Mouse (Mus musculus) skeletal muscle tissue, adult 2 months (tissue): ENCODE results near the gene Lrrc4c.
A peak's percentile ranks its signal among the peaks of the same experiment; 100 is the strongest.

Experiments
- DNase-seq: peaks from one replicate; pipeline ENCODE4 v3.0.0-alpha.2; 2012; ENCODE audit warnings: low read depth, low spot score

Gene Lrrc4c

DNA sequence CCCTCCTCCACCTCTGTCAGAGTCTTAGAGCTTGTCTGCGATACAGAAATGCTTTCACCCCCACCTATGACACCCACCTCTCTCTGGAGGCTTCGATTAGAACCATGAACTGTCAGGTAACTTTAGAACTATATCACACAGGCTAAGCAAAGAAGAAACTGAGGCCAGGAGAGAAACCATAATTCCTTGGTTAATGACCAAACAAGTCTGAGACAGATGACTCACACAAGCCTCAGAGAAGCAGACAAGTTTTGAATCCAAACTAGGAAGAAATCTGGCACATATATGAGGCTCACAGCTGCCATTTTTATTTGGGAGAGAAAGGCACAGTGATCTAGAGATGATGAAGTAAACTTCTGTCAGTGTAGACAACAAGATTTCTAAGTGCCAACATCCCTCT lies 1151.4 kb downstream of the Lrrc4c start:
- no peak for DNase-seq

DNA sequence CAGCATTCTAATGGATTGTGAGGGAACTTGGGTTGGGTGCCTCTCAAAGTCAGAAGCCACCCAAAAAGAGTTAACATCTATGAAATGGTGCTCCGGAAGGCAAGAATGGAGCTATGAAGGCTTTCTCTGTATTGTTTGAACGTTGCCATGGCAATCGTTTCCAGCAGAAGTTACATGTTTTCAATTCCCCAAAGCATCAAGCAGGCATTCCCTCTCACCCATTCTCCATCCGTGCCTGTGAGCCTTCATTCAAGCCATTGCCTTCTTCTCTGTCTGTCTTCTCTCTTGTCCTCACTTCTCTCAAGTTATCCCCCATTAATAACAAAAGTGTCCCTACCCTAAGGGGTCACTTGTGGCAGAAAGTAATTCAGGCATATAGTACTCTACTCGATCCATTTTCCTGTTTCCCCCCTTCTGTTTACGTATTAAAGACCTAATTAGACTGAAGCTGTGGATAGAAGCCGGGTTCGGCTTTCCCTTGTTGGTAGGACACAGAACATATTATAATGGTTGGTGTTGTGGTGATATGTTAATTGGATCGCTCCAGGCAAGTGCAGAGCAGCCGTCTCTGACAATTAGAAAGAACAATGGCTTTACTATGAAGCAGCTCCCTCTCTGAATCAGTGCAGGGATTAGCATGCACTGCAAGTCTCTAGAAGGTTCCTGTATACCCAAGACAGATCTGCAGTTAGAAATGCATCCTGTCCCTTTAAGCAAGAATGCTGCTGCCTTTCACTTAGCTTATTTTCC lies 1160.4 kb downstream of the Lrrc4c start:
- DNase-seq: no peak

DNA sequence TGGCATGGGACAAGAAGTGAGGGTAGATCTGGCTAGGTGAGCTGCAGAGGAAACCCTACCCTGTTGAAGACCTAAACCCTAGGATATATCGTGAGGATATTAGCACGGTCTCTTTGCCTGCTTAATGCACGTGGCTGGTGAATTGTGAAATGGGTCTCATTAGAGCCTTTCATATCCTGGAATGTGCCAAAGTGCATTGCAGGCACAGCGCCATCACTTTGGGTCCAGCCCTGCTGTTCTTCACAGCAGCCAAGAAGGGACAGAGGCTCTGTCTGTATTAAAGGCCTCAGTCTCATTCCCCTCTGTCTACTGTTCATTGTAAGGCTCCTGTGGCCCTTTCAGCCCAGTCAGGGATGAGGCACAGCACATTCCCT lies 1160.9 kb downstream of the Lrrc4c start:
- DNase-seq: peak; percentile 13

DNA sequence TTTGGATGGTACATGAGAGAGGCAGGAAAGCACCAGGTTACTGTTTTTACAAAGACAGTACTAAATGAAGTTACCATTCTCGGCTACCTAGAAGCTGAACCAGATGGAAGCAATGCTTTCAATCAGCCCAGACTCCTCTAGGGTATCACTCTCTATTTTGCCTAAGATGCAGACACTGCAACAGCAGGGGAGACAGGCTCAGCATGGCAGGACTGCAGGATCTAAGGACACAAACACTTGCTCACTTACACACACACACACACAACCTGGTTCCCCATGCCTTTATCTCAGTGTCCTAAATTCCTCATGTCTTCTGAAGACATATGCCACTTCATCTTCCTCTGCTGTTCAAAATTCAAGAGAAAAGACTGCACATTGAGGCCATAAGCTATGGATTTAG lies 1167.0 kb downstream of the Lrrc4c start:
- DNase-seq: no peak

DNA sequence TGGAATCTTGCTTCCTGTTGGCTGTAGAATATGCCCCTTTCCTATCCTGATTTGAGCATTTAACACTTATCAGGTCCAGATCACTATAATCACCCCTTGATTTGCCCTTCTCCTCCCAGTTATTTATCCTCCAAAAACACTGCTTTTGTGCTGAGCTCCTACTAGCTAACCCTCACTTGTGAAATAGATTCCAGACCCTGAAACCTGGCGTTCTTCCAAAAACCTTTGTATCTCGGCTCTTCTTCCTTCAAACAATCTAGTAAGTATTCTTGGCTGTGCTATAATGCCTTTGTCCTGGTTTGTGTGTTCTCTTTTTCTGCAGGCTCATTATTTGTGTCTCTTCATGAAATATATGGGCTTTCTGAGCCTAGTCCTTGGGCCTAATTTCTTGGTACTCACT lies 1167.6 kb downstream of the Lrrc4c start:
- no peak for DNase-seq

DNA sequence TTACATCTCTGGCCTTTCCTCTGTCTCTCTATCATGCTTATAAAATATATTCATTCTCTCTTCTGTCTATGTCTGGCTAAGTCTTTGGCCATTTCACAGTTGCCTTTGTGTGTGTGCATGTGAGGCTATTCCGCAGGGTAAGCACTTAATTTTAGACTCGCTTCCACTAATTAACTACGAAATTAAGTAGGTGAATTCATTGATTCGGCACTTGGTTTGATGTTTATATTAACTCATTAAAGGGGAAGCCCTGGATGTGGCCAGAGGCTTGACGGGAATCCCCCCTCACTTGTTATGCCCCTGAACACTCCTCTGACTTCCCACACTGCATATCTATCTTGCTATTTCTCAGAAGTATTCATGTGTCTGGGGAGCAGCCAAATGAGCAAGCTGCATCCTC lies 1169.6 kb downstream of the Lrrc4c start:
- no peak for DNase-seq

DNA sequence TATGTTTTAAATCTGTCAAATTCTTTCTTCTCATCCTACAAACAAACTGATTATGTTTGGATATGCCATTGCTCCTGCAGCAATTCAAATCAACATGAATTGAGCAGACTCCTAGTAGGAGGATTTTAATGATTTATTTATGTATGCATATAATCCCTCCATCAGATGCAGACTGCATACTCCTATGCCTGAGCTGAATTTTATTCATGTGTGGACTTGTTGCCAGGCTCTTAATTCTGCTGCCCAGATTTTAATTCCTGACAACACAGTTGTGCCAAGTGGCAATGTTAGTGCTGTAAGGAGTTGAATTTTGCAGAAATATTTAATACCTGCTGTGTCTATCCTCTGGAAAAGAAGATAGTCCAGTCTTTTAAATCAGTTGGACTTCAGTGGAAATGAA lies 1179.1 kb downstream of the Lrrc4c start:
- no peak for DNase-seq

DNA sequence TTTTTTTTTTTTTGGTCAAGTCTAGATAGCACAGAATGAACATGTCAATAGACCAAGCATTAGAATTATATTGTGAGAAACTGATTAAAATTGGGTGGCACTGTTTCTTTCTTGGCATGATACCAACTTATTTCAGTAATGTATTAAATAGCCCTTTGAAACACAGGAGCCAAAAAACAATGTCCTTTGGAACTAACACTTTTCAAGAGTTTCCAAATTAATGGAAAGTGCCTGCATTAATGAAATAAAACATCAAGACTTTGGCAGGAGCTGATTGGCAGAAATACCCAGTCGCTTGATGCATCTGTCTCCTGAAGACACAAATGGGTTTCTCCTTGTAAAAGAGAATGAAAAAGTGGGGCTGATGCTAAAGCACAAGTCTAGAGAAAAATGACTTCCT lies 1184.5 kb downstream of the Lrrc4c start:
- no peak for DNase-seq

DNA sequence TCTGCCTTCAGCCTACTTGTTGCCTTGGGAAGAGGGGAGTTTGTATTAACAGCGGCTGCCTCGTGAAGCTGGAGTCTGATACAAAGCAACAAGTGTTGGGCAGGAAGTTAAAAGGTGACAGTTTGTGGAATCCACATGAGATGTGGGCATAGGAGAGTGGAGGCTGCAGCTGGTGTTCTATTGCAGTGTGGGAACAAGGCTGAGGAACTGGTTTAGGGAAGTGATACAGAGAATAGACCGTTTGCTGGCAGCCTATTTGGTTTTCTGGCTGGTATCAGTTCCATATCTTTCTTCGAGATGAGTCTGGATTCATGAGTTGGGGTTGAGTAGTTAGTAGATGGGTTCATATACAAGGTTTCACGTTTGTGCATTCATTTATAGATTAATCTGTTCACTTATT lies 1186.9 kb downstream of the Lrrc4c start:
- no peak for DNase-seq

DNA sequence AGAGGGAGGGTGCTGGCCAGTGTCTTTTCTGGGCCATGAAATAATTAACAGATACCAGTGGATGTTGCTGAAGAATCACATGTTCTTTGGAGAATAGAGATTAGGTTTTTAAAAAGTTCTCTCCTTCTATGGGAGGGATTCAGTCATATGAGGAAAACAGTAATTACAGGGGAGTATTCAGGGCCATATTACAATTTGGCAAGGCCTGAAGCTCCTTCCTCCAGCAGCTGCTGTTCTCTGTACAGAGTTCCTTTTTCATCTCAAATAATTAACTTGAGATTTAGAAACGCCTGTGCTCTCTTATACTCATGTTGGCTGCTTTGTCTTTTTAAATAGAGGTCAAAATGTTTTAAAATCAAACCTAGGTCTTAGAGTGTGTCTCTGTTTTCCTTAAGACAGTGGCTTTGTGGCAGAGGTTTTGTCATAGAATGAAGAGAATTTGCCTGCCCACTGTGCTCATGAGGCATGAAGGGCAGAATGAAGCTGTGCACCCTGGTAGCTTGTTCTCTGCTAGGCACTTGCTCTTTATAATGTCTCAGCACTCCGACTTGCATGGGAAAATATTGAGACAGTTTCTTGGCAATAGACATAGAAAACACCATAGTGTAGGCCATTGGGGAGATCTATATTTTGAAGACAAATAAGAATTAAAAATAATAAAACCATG lies 1206.4 kb downstream of the Lrrc4c start:
- DNase-seq: no peak

DNA sequence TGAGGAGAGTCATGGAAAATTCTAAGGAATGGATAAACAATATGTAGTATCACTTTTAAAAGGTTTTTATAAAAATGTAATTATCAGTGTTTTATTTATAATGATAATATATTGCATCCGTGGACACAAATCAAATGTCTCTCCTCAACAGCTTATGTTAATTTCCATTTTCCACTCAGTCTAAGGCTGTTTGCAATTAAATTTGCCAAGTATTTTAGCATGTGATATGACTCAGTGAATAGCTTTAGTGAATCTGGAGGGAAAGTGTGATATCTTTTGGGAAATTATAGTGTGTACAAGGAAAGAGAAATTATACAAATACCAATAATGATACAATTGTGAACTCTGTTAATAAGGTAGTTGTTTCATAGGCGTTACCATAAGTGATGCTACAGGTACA lies 1207.1 kb downstream of the Lrrc4c start:
- no peak for DNase-seq

DNA sequence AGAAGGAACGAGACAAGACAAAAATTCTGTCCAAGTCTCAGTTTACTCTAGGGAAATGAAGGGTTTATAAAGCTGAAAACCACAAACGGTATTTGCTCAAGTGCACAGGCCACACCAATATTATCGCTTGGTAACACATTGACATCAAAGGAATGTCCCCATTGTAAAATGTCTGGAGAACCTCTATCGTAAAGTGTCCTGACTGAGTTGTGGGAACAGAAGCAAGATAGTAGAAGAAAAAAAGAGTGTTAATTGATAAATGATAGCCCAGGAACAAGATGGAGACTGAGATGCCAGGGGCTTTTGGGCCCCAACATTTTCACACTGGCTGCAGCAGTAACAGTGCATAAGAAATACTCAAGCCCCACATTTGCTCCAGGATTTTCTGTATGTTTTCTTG lies 1212.7 kb downstream of the Lrrc4c start:
- DNase-seq: no peak

DNA sequence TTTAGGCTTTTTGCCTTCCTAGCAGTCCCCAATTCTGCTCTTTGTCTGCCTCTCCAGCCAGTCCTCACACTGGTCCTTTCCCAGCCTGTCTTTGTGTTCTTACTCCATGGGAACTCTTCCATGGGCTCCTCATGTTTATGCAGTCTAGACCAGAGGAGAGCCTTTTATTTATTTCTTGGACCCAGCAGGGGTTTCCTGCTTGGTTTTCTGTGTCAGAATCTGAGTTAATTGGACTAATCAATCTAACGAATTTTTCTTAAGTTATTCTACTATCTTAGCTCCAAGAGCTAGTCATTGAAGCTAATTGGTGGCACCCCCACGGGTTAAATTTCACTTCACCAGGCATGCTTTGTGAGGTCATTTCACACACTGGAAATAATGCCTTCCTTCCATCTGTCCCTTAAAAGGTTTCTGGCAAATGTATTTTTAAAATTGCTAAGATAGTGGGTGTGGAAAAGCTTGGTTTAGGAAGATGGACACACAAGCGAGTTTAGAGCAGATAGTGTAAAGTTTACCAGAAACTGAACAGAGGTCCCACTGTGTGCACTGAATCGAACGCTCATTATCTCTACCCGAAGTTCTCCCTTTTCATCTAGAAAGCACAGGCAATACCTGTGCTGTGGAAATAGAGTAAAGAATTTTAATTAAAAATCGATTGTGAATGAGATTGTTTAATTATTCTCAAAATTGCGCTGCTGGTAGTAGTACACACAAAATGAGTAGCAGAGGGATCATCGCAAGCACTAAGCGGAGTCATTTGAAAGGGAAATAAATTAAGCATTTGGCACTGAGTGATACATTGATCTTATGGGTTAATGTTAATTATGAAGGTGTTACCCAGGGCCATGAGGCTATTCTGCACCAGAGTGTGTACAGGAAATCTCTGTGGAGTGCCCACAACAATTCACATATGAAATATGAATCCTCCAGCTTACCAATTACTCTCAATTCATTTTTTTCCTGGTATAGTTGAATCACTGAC lies 1226.0 kb downstream of the Lrrc4c start:
- DNase-seq: no peak

DNA sequence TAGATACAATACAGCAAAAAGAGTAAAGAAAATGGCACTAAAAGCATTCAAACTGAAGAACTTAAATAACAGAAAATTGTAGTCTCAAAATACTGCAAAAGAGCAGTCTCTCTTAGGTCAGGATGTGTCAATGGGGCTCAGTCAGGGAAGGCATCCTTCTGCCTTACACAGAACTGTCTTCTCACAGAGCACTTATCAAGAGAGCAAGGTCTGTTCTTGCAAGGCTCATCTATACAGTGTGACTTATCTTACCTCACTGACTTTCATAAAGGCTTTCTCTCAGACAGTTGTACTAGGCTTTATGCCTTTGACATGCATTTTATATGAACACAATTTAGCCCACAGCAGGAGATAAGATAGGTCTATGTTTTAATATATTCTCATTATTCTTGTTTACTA lies 1226.7 kb downstream of the Lrrc4c start:
- DNase-seq: no peak

DNA sequence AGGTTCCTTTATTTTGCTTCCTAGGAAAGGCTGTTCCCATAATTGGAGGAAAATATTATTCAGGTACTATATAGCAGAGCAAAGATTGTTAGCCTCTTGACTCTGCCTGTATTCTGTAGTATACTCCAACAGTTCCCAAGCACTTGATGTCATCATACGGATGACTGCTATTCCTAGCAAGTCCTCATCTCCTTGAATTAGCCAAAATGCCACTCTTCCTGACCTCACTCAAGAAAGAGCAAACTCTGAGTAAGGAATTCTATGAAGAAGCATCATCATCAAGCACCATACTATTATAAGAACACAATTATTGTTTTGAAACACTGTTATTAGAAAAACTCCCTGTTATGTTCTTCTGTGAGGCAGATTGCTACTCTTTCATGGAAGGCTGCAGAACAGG lies 1228.0 kb downstream of the Lrrc4c start:
- DNase-seq: no peak

DNA sequence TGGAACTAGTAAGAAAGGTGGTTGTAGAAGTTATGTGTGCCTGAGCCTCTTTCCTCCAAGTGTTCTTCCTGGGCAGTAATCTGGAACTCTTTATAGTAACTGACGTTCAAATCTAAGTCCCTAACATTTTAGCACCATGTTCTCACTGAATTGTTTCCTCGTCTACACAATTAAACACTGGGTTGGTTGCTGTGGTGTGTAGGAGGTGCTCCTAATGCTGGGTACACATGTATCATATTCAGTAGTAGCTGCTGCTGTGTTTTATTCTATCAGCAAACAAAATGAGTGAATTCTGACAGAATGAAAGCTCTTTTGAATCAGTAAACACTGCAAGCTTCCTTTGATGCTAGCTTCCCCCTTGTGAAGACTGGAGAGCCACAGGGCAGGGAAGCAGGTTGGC lies 1246.5 kb downstream of the Lrrc4c start:
- no peak for DNase-seq

DNA sequence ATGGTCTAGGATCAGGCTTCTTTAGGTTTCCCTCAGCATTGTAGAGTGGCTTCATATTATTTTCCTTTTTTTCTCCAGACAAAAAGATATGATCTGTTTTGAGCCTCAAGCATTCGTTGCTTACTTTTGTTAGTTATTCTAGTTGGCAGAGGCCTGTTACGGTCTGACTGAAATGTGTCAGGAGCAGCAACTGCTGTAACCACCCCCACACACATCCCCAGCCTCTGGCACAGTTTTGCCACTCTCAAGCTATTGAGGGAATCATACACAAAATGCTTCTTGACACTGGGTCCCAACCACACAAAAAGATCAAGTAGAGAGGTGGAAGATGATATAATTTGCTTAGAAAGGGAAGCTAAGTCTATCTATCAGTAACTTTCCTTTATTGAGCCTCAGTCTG lies 1251.0 kb downstream of the Lrrc4c start:
- DNase-seq: no peak

DNA sequence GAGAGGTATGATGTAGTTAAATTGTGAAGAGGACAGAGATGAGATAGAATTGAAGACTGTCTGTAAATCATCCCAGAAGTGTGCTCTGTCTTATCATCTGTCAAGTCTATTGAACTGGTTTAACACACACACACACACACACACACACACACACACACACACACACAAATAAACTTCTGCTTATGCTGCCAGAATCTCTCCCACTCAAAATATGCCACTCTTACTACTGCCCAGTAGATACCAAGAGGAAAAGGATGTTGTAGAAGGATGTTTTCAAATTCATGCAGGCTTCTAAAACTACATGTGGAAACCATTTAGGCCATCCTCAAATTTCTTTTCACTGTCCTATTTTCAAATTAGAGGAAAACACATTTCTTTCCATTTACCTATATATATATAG lies 1257.0 kb downstream of the Lrrc4c start:
- DNase-seq: no peak

DNA sequence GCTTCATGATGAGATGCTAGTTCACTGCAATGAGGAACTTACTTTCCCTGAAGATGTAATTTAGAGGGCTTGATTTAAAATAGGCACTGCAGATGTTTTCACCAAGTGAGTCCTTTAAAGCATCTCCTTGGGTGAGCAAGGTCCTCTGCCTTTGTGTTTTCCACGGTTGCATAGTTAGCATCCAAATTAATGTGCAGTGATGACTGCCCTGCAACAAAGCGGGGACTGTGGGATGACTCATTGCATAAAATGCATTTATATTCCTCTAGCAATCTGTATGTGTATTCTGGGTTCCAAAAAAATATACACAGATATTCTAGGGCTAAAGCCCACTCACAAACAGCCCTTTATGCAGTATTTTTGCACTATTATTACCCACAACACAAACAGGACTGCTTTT lies 1263.2 kb downstream of the Lrrc4c start:
- no peak for DNase-seq

DNA sequence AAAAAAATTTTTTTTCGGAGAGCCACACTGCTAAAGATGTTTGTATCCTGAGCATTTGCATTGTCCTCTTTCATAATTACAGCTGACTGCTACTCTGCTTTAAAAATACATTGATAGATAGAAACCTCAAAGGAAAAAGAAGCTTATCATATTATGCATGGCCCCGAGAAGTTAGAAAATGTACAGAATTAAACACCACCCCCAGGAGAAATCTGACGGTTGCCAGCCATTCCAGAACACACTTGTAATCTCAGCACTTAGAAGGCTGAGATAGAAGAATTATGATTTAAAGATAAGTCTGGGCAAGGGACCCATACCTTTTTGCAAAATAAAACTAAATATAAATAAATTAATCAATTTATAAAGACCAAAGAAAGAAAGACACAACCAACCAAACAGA lies 1268.4 kb downstream of the Lrrc4c start:
- DNase-seq: no peak

DNA sequence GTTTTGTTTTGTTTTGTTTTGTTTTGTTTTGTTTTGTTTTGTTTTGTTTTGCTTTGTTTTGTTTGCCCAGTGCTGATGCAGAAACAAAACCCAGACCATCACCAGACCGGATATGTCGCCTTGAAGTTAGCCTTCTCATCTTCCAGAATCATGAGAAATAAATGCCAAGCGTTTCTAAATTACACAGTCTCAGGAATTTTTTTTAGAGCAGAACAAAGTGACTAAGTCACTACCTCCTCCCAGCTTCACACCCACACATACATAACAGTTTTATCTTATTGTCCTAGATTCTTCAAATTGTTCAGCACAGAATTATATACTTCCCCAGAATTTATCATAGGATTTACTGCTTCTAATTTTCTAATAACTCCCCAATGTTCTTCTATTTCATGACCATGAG lies 1272.6 kb downstream of the Lrrc4c start:
- no peak for DNase-seq

DNA sequence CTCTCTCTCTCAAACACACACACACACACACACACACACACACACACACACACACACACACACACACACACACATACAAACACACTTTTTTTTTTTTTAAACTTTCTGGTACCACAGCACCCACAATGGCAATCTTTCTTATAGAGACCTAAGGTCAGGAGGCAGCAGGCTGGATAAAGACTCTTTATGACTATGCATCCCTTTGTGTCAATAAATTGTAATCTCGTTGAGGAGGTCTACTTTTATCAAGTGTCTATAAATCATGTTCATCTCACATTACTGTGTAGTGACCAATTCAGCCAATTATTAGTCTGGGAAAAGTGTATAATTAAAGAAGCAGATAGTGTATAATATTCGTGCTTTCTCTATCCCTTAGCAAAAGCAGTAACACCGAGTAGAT lies 1286.2 kb downstream of the Lrrc4c start:
- no peak for DNase-seq
